Mouse (Mus musculus) brain, embryonic 14.5 days (tissue): ENCODE results near the gene Pip5k1a.

Experiments
- CTCF ChIP-seq: fragments of 200-500 bp; IDR thresholded peaks from 2 replicates; pipeline ENCODE4 v1.5.1; 2012; ENCODE audit warnings: inconsistent platforms, mild to moderate bottlenecking, moderate library complexity, borderline replicate concordance; ENCODE audit not compliant: insufficient read depth, insufficient read length; ENCODE audit errors: extremely low read depth
- POLR2A ChIP-seq: fragments of 200-500 bp; IDR thresholded peaks from 2 replicates; pipeline ENCODE4 v1.6.1; 2012; ENCODE audit warnings: mild to moderate bottlenecking, inconsistent platforms, borderline replicate concordance; ENCODE audit not compliant: poor library complexity, insufficient read depth, insufficient read length, severe bottlenecking; ENCODE audit errors: extremely low read depth

GRCm38 (mm10) chr3:95025202-95025601, 81.5 kb downstream of the Pip5k1a start:
- TF ChIP-seq CTCF, result no peak
- no peak for TF ChIP-seq POLR2A
